Mouse (Mus musculus) heart, adult 2 months (tissue): ENCODE measurements around the gene Mettl16. TPM values are rescaled to one million over a fixed set of nuclear protein-coding genes. Genes with fewer than 3 reads are reported as not detected.

ENCODE experiments used
- DNase-seq, 2 experiments: peaks; one replicate each; pipeline ENCODE4 v3.0.0; 2021
- H3K27ac ChIP-seq: fragments of 200-600 bp; 2 replicates; pipeline ENCODE4 v1.8.1; 2022
- H3K27me3 ChIP-seq: fragments of 200-500 bp; 2 replicates; pipeline ENCODE4 v1.6.1; 2012; ENCODE audit warnings: mild to moderate bottlenecking, low read length, inconsistent platforms, mixed read lengths; ENCODE audit not compliant: control insufficient read depth, insufficient read depth
- H3K36me3 ChIP-seq: fragments of 200-500 bp; 2 replicates; pipeline ENCODE4 v1.6.1; 2012; ENCODE audit warnings: low read length, inconsistent platforms; ENCODE audit not compliant: control insufficient read depth, insufficient read depth
- H3K4me1 ChIP-seq: fragments of 200-500 bp; 2 replicates; pipeline ENCODE4 v1.6.1; 2011; ENCODE audit warnings: low read length; ENCODE audit not compliant: control insufficient read depth, insufficient read depth
- H3K4me3 ChIP-seq: fragments of 200-600 bp; 2 replicates; pipeline ENCODE4 v1.8.1; 2022
- H3K79me2 ChIP-seq: fragments of 200-500 bp; replicated peaks from 2 replicates; pipeline ENCODE4 v1.6.1; 2012; ENCODE audit warnings: mild to moderate bottlenecking, inconsistent platforms, low read length, moderate library complexity, mixed read lengths; ENCODE audit not compliant: control insufficient read depth, insufficient read depth
- H3K9ac ChIP-seq: fragments of 200-500 bp; 2 replicates; pipeline ENCODE4 v1.6.1; 2012; ENCODE audit warnings: low read depth, mild to moderate bottlenecking, control low read depth, inconsistent platforms, low read length, mixed read lengths
- CTCF ChIP-seq: fragments of 200-600 bp; IDR thresholded peaks from 2 replicates; pipeline ENCODE4 v1.8.1; 2022; ENCODE audit warnings: antibody characterized with exemption, mild to moderate bottlenecking, moderate library complexity
- EP300 ChIP-seq: fragments of 200-500 bp; IDR thresholded peaks from 2 replicates; pipeline ENCODE4 v1.6.1; 2011; ENCODE audit warnings: low read depth, low read length, control low read depth; ENCODE audit not compliant: insufficient read depth
- POLR2A ChIP-seq: fragments of 200-500 bp; IDR thresholded peaks from 2 replicates; pipeline ENCODE4 v1.6.1; 2011; ENCODE audit warnings: mild to moderate bottlenecking, low read depth, low read length, control low read depth; ENCODE audit not compliant: insufficient read depth
- WGBS: fragments of 180-500 bp; shearing (Covaris S2); methylation state at CpG from one replicate; pipeline ENCODE4 v1.1.7; 2018; 5-methylcytosine and 5-hydroxymethylcytosine counted together
- intact Hi-C: fragments of 180-260 bp; cut with DNase I; formaldehyde crosslinking; loops from one replicate; pipeline ENCODE4 v1.15.1; 2025
- polyA plus RNA-seq: library from polyadenylated mRNA; depleted of rRNA; stranded (reverse); fragments of >200 nt; gene quantifications from 2 replicates; pipeline ENCODE4 v1.2.3, GENCODE M21; 2012
- total RNA-seq, 2 experiments: library from RNA; stranded (reverse); gene quantifications; 2 replicates each; pipeline ENCODE4 v1.2.3; 2021

The Mettl16 gene
- total and polyA plus RNA-seq, 3 experiments, result 2.8 to 17.8 (median 16.3) TPM

- 50% methylated on average over 5 of the region's 5 CpGs for WGBS
- H3K4me3 ChIP-seq, result peak overlapping the region; percentile 87; the same call in 1 of the 2 replicates
Measured at GRCm38 (mm10) chr11:74725181-74725580, 45.4 kb upstream of the Mettl16 start.

GRCm38 (mm10) chr11:74734917-74735316 is 35.7 kb upstream of the Mettl16 start:
- H3K36me3 ChIP-seq, result no peaks in the 10 kb centered on the region
- no peak for DNase-seq
- no peak overlapping the region for H3K27ac ChIP-seq
- H3K4me1 ChIP-seq, result no peaks in the 10 kb centered on the region
- intact Hi-C loops, result no loop called here
- no peaks in the 10 kb centered on the region for H3K79me2 ChIP-seq
- no peak overlapping the region for H3K9ac ChIP-seq
- H3K27me3 ChIP-seq, result no peaks in the 10 kb centered on the region
- TF ChIP-seq POLR2A, result no peak
- TF ChIP-seq CTCF, result no peak
- 33% methylated on average over 7 of the region's 7 CpGs for WGBS
- no peak overlapping the region for H3K4me3 ChIP-seq

More at GRCm38 (mm10) chr11:74725181-74725580, 45.4 kb upstream of the Mettl16 start:
- H3K36me3 ChIP-seq, result peaks cover 11% of the 10 kb centered on the region
- TF ChIP-seq POLR2A (no peak), CTCF (no peak)
- H3K27ac ChIP-seq, result peak overlapping the region; percentile 100
- no peaks in the 10 kb centered on the region for H3K27me3 ChIP-seq
- peaks cover 2% of the 10 kb centered on the region; the same call in 1 of the 2 replicates for H3K79me2 ChIP-seq
- DNase-seq, result peak; percentile 57 to 61
- peaks cover 8% of the 10 kb centered on the region for H3K4me1 ChIP-seq
- intact Hi-C loops, result loop anchor here (2.0 kb wide), 3 partner anchors 46 to 106 kb away; partner anchors contain the start of genes Cluh, Mettl16 and Mnt
- no peak overlapping the region for H3K9ac ChIP-seq

GRCm38 (mm10) chr11:74737861-74738260 is 32.8 kb upstream of the Mettl16 start:
- TF ChIP-seq CTCF (no peak), EP300 (no peak), POLR2A (no peak)
- no peak overlapping the region for H3K9ac ChIP-seq
- no peak overlapping the region for H3K27ac ChIP-seq
- no peak for DNase-seq
- H3K27me3 ChIP-seq, result no peaks in the 10 kb centered on the region
- no peaks in the 10 kb centered on the region for H3K4me1 ChIP-seq
- no peak overlapping the region for H3K4me3 ChIP-seq
- H3K79me2 ChIP-seq, result no peaks in the 10 kb centered on the region
- no peaks in the 10 kb centered on the region for H3K36me3 ChIP-seq
- 72% methylated on average over 3 of the region's 3 CpGs for WGBS
- intact Hi-C loops, result no loop called here

DNA sequence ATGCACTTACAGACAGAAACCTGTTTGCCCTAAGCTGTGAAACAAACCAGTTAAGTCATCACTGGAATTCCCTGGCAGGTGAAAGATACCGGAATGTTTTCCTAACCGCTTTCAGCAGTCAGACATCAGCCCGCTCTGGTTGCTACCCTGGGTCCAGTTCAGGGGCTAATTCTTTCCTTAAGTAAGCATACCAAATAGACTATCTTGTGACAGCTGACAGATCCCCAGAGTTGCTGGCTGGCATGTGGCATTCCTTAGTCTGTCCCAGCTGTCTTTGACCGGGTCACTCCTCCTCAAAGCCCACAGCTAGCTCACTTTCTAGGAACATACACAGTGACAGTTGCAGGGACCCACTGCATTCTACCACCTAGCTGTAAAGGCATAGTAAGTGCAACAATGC is 22.6 kb upstream of the Mettl16 start:
- peaks cover 3% of the 10 kb centered on the region; the same call in 1 of the 2 replicates for H3K4me1 ChIP-seq
- DNase-seq, result peak; percentile 26 to 28
- no peak overlapping the region for H3K9ac ChIP-seq
- 0 out of 2 replicates have a peak, but pooled peaks have one; percentile 4 for TF ChIP-seq CTCF
- TF ChIP-seq EP300, result 0 out of 2 replicates have a peak, but pooled peaks have one; percentile 25
- TF ChIP-seq POLR2A, result no peak
- H3K36me3 ChIP-seq, result no peaks in the 10 kb centered on the region
- intact Hi-C loops, result no loop called here
- no peaks in the 10 kb centered on the region for H3K79me2 ChIP-seq
- H3K4me3 ChIP-seq, result no peak overlapping the region
- H3K27ac ChIP-seq, result no peak overlapping the region; the same call in 1 of the 2 replicates
- no peaks in the 10 kb centered on the region for H3K27me3 ChIP-seq
- 17% methylated on average over 4 of the region's 4 CpGs for WGBS

GRCm38 (mm10) chr11:74749241-74749640 is 21.4 kb upstream of the Mettl16 start:
- no peak for DNase-seq
- TF ChIP-seq POLR2A (no peak), EP300 (no peak), CTCF (no peak)
- Histone ChIP-seq H3K4me3 (no peak overlapping the region), H3K4me1 (peaks cover 3% of the 10 kb centered on the region; the same call in 1 of the 2 replicates), H3K27ac (no peak overlapping the region), H3K36me3 (no peaks in the 10 kb centered on the region), H3K9ac (no peak overlapping the region), H3K27me3 (no peaks in the 10 kb centered on the region), H3K79me2 (no peaks in the 10 kb centered on the region)
- WGBS, result 90% methylated on average over 13 of the region's 13 CpGs
- intact Hi-C loops, result no loop called here

DNA sequence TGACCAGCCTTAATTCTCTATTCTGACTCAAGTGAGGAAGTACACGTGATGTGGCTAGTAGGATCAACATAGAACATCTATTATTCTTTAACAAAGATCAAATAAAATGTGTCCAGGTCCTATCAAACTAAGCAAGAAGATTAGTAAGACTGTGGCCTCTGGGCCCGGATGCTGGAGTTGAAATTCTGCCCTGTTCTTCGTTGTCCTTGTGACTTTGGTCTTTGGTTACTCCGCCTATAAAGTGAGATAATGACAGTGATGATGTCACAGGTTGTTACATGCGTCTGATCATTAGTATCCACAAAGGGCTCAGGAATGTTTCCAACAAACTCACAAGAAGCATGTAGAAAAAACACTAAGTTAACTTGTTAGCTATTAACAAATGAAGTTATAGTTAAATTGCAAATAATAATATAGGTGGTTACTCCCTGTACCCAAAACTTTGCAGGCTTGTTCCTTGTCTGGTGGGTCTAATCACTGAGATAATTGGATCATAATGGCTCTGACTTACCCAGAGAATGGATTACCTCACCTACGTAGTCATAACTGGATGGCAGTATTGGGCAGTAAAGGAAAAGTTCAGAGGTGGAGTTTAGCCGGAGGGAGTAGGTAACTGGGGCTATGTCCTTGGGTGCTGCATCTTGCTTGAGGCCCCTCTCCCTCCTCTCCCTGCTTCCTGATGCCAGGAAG is 19.8 kb upstream of the Mettl16 start:
- WGBS, result 74% methylated on average over 7 of the region's 7 CpGs
- no peak for DNase-seq
- intact Hi-C loops, result no loop called here
- TF ChIP-seq POLR2A, result no peak
- TF ChIP-seq CTCF, result no peak
- no peak for TF ChIP-seq EP300
- H3K4me1 ChIP-seq, result peaks cover 3% of the 10 kb centered on the region; the same call in 1 of the 2 replicates
- H3K4me3 ChIP-seq, result no peak overlapping the region
- H3K9ac ChIP-seq, result no peak overlapping the region
- H3K27me3 ChIP-seq, result no peaks in the 10 kb centered on the region
- H3K79me2 ChIP-seq, result no peaks in the 10 kb centered on the region
- no peaks in the 10 kb centered on the region for H3K36me3 ChIP-seq
- H3K27ac ChIP-seq, result no peak overlapping the region
